Mouse (Mus musculus) MEL (cell line): ENCODE data around the gene D5Ertd579e. TPM values are rescaled to one million over a fixed set of nuclear protein-coding genes. Genes with fewer than 3 reads are reported as not detected.

Experiments used
- DNase-seq: peaks from one replicate; pipeline ENCODE4 v3.0.0; 2011; ENCODE audit warnings: low read depth, low spot score
- H3K27ac ChIP-seq: 2 replicates; pipeline ENCODE4 v1.5.1; 2012; ENCODE audit warnings: low read depth, mild to moderate bottlenecking, control low read depth, low read length, moderate library complexity; ENCODE audit not compliant: control insufficient read depth
- H3K27me3 ChIP-seq, 2 experiments: fragments of 150-350 bp in 1 of 2; sonication (generic) in 1 of 2; 2 replicates each; pipeline ENCODE4 v1.6.1; 2012; ENCODE audit warnings: low read length in 2 of 2, mild to moderate bottlenecking in 2 of 2, improper control_type of control experiment in 1 of 2, moderate library complexity in 1 of 2; ENCODE audit not compliant: insufficient read depth in 2 of 2, control insufficient read depth in 1 of 2
- H3K36me3 ChIP-seq, 2 experiments: 2 replicates each; pipeline ENCODE4 v1.6.1; 2012 to 2014; ENCODE audit warnings: low read length in 2 of 2, improper control_type of control experiment in 1 of 2, inconsistent platforms in 1 of 2, mild to moderate bottlenecking in 1 of 2; ENCODE audit not compliant: insufficient read depth in 2 of 2, control insufficient read depth in 1 of 2
- H3K4me1 ChIP-seq, 2 experiments: fragments of 150-350 bp in 1 of 2; sonication (generic) in 1 of 2; 2 replicates each; pipeline ENCODE4 v1.6.1; 2012; ENCODE audit warnings: low read length in 2 of 2, improper control_type of control experiment in 1 of 2, mild to moderate bottlenecking in 1 of 2; ENCODE audit not compliant: insufficient read depth in 2 of 2, control insufficient read depth in 1 of 2
- H3K4me3 ChIP-seq, 2 experiments: fragments of 150-350 bp in 1 of 2; sonication (generic) in 1 of 2; 2 replicates each; pipeline ENCODE4 v1.5.1; 2012; ENCODE audit warnings: low read depth in 2 of 2, low read length in 2 of 2, mild to moderate bottlenecking in 2 of 2, moderate library complexity in 2 of 2, control low read depth in 1 of 2, improper control_type of control experiment in 1 of 2; ENCODE audit not compliant: control insufficient read depth in 1 of 2, insufficient read depth in 1 of 2
- H3K79me2 ChIP-seq: 2 replicates; pipeline ENCODE4 v1.6.1; 2012; ENCODE audit warnings: mild to moderate bottlenecking, low read length, moderate library complexity; ENCODE audit not compliant: control insufficient read depth, poor library complexity, insufficient read depth
- H3K9ac ChIP-seq: 2 replicates; pipeline ENCODE4 v1.6.1; 2012; ENCODE audit warnings: low read depth, mild to moderate bottlenecking, control low read depth, low read length, moderate library complexity; ENCODE audit not compliant: control insufficient read depth, poor library complexity, severe bottlenecking
- H3K9me3 ChIP-seq: fragments of 150-350 bp; sonication (generic); replicated peaks from 2 replicates; pipeline ENCODE4 v1.6.1; 2012; ENCODE audit warnings: mild to moderate bottlenecking, low read length, improper control_type of control experiment, moderate library complexity; ENCODE audit not compliant: insufficient read depth
- BHLHE40 ChIP-seq: IDR thresholded peaks from 2 replicates; pipeline ENCODE4 v1.6.1; 2012; ENCODE audit warnings: low read depth, mild to moderate bottlenecking, inconsistent platforms, low read length, improper control_type of control experiment, borderline replicate concordance
- CHD1 ChIP-seq: IDR thresholded peaks from 2 replicates; pipeline ENCODE4 v1.6.1; 2012; ENCODE audit warnings: low read depth, mild to moderate bottlenecking, inconsistent platforms, low read length, improper control_type of control experiment
- CHD2 ChIP-seq: IDR thresholded peaks from 2 replicates; pipeline ENCODE4 v1.6.1; 2011; ENCODE audit warnings: low read length, improper control_type of control experiment
- CTCF ChIP-seq, 3 experiments: IDR thresholded peaks in 2 of 3; conservative IDR thresholded peaks in 1 of 3; 2 replicates each; pipeline ENCODE4 v1.5.1; 2011 to 2012; ENCODE audit warnings: low read length in 3 of 3, low read depth in 2 of 3, mild to moderate bottlenecking in 2 of 3, improper control_type of control experiment in 1 of 3, inconsistent platforms in 1 of 3, mixed read lengths in 1 of 3, moderate library complexity in 1 of 3; ENCODE audit not compliant: control insufficient read depth in 1 of 3, insufficient read depth in 1 of 3, poor library complexity in 1 of 3, severe bottlenecking in 1 of 3
- E2F4 ChIP-seq: IDR thresholded peaks from 2 replicates; pipeline ENCODE4 v1.6.1; 2011; ENCODE audit warnings: low read depth, low read length, improper control_type of control experiment, borderline replicate concordance
- ELF1 ChIP-seq: IDR thresholded peaks from 2 replicates; pipeline ENCODE4 v1.6.1; 2014; ENCODE audit warnings: low read depth, mild to moderate bottlenecking, inconsistent platforms, low read length, improper control_type of control experiment, moderate library complexity
- ETS1 ChIP-seq: IDR thresholded peaks from 2 replicates; pipeline ENCODE4 v1.6.1; 2012; ENCODE audit warnings: low read depth, mild to moderate bottlenecking, inconsistent platforms, low read length, improper control_type of control experiment, moderate library complexity
- GATA1 ChIP-seq: IDR thresholded peaks from 2 replicates; pipeline ENCODE4 v1.6.1; 2011; ENCODE audit warnings: low read depth, low read length, improper control_type of control experiment
- HCFC1 ChIP-seq: IDR thresholded peaks from 2 replicates; pipeline ENCODE4 v1.6.1; 2012; ENCODE audit warnings: low read depth, mild to moderate bottlenecking, inconsistent platforms, low read length, improper control_type of control experiment, moderate library complexity
- JUND ChIP-seq: IDR thresholded peaks from 2 replicates; pipeline ENCODE4 v1.6.1; 2011; ENCODE audit warnings: low read depth, mild to moderate bottlenecking, improper control_type of control experiment, low read length
- KAT2A ChIP-seq: conservative IDR thresholded peaks from 2 replicates; pipeline ENCODE4 v1.6.1; 2012; ENCODE audit warnings: low read depth, low read length, improper control_type of control experiment, inconsistent platforms
- MAFK ChIP-seq: IDR thresholded peaks from 2 replicates; pipeline ENCODE4 v1.6.1; 2011; ENCODE audit warnings: low read depth, mild to moderate bottlenecking, low read length, improper control_type of control experiment, borderline replicate concordance
- MAZ ChIP-seq: IDR thresholded peaks from 2 replicates; pipeline ENCODE4 v1.6.1; 2012; ENCODE audit warnings: low read depth, mild to moderate bottlenecking, inconsistent platforms, low read length, improper control_type of control experiment
- MEF2A ChIP-seq: IDR thresholded peaks from 2 replicates; pipeline ENCODE4 v1.6.1; 2014; ENCODE audit warnings: low read depth, mild to moderate bottlenecking, inconsistent platforms, low read length, improper control_type of control experiment; ENCODE audit not compliant: poor library complexity, insufficient replicate concordance, severe bottlenecking; ENCODE audit errors: extremely low read depth
- MXI1 ChIP-seq: IDR thresholded peaks from 2 replicates; pipeline ENCODE4 v1.6.1; 2011; ENCODE audit warnings: mild to moderate bottlenecking, low read depth, low read length, improper control_type of control experiment
- MYB ChIP-seq: IDR thresholded peaks from 2 replicates; pipeline ENCODE4 v1.6.1; 2011; ENCODE audit warnings: mild to moderate bottlenecking, low read depth, low read length, improper control_type of control experiment
- NRF1 ChIP-seq: IDR thresholded peaks from 2 replicates; pipeline ENCODE4 v1.6.1; 2014; ENCODE audit warnings: low read depth, mild to moderate bottlenecking, inconsistent platforms, low read length, improper control_type of control experiment, moderate library complexity; ENCODE audit not compliant: poor library complexity, insufficient read depth, severe bottlenecking
- POLR2A ChIP-seq, 2 experiments: IDR thresholded peaks; 2 replicates each; pipeline ENCODE4 v1.6.1; 2011 to 2012; ENCODE audit warnings: low read length in 2 of 2, mild to moderate bottlenecking in 2 of 2, control low read depth in 1 of 2, improper control_type of control experiment in 1 of 2, low read depth in 1 of 2, moderate library complexity in 1 of 2; ENCODE audit not compliant: control insufficient read depth in 1 of 2, insufficient read depth in 1 of 2, poor library complexity in 1 of 2
- POLR2AphosphoS2 ChIP-seq: IDR thresholded peaks from 2 replicates; pipeline ENCODE4 v1.6.1; 2011; ENCODE audit warnings: low read length, improper control_type of control experiment
- RAD21 ChIP-seq: IDR thresholded peaks from 2 replicates; pipeline ENCODE4 v1.6.1; 2011; ENCODE audit warnings: mild to moderate bottlenecking, low read depth, low read length, improper control_type of control experiment
- SMC3 ChIP-seq: IDR thresholded peaks from 2 replicates; pipeline ENCODE4 v1.6.1; 2011; ENCODE audit warnings: low read depth, low read length, improper control_type of control experiment
- TAL1 ChIP-seq: IDR thresholded peaks from 2 replicates; pipeline ENCODE4 v1.6.1; 2012; ENCODE audit warnings: mild to moderate bottlenecking, inconsistent platforms, low read length, moderate library complexity, mixed read lengths
- TBP ChIP-seq: IDR thresholded peaks from 2 replicates; pipeline ENCODE4 v1.8.0; 2011; ENCODE audit warnings: low read depth, low read length, improper control_type of control experiment
- TCF12 ChIP-seq: IDR thresholded peaks from 2 replicates; pipeline ENCODE4 v1.6.1; 2014; ENCODE audit warnings: low read depth, mild to moderate bottlenecking, inconsistent platforms, low read length, improper control_type of control experiment, moderate library complexity
- UBTF ChIP-seq: IDR thresholded peaks from 2 replicates; pipeline ENCODE4 v1.6.1; 2012; ENCODE audit warnings: low read depth, mild to moderate bottlenecking, inconsistent platforms, low read length, improper control_type of control experiment, moderate library complexity, borderline replicate concordance; ENCODE audit not compliant: insufficient read depth
- USF1 ChIP-seq: IDR thresholded peaks from 2 replicates; pipeline ENCODE4 v1.6.1; 2014; ENCODE audit warnings: low read depth, mild to moderate bottlenecking, inconsistent platforms, low read length, improper control_type of control experiment, moderate library complexity
- USF2 ChIP-seq, 2 experiments: IDR thresholded peaks; 2 replicates each; pipeline ENCODE4 v1.6.1; 2011 to 2012; ENCODE audit warnings: improper control_type of control experiment in 2 of 2, low read length in 2 of 2, borderline replicate concordance in 1 of 2, inconsistent platforms in 1 of 2, low read depth in 1 of 2, mild to moderate bottlenecking in 1 of 2; ENCODE audit not compliant: insufficient read depth in 1 of 2
- ZKSCAN1 ChIP-seq: IDR thresholded peaks from 2 replicates; pipeline ENCODE4 v1.6.1; 2012; ENCODE audit warnings: low read depth, mild to moderate bottlenecking, inconsistent platforms, low read length, improper control_type of control experiment, moderate library complexity
- ZNF384 ChIP-seq: IDR thresholded peaks from 2 replicates; pipeline ENCODE4 v1.6.1; 2012; ENCODE audit warnings: low read depth, mild to moderate bottlenecking, inconsistent platforms, low read length, improper control_type of control experiment
- polyA plus RNA-seq, 2 experiments: library from polyadenylated mRNA; stranded (reverse) in 1 of 2; unstranded in 1 of 2; fragments of >175 nt in 1 of 2; fragments of >200 nt in 1 of 2; gene quantifications; 2 replicates each; pipeline versions ENCODE4 v1.2.1 to v1.2.4; 2012; ENCODE audit warnings: low replicate concordance in 2 of 2, low read depth in 1 of 2; ENCODE audit not compliant: insufficient read length in 2 of 2, insufficient read depth in 1 of 2, missing spikeins in 1 of 2
- total RNA-seq: library from RNA; depleted of rRNA; stranded (reverse); fragments of 300-350 nt; gene quantifications from 2 replicates; pipeline ENCODE4 v1.2.3, GENCODE M21; 2012

Gene D5Ertd579e
- total and polyA plus RNA-seq, 3 experiments, result 15.9 to 31.1 TPM; not detected in 1

- no peaks in the 10 kb centered on the region for H3K27me3 ChIP-seq
- H3K36me3 ChIP-seq, result peaks cover 0 to 10% of the 10 kb centered on the region in 2 experiments; a peak in 2 of 4 replicates
- no peak for DNase-seq
- TF ChIP-seq HCFC1, result no peak
- no peak for TF ChIP-seq E2F4
- no peak for TF ChIP-seq USF1
- no peak for TF ChIP-seq MYB
- TF ChIP-seq CTCF (IDR thresholded peaks at IDR 0.05 in 2 of 3, conservative IDR thresholded peaks at IDR 0.05 in 1 of 3; ENCODE audit: control insufficient read depth in 1 of 3, insufficient read depth in 1 of 3, low read depth in 2 of 3, low read length in 3 of 3, poor library complexity in 1 of 3, severe bottlenecking in 1 of 3), result no peak
- no peak for TF ChIP-seq MAZ
- no peak for TF ChIP-seq TCF12
- no peak for TF ChIP-seq CHD2
- TF ChIP-seq KAT2A, result no peak
- no peak for TF ChIP-seq ZNF384
- TF ChIP-seq POLR2AphosphoS2, result no peak
- TF ChIP-seq ELF1, result no peak
- no peak for TF ChIP-seq RAD21
- no peak for TF ChIP-seq CHD1
- no peak for TF ChIP-seq ZKSCAN1
- no peak for TF ChIP-seq SMC3
- TF ChIP-seq MEF2A, result no peak
- no peak for TF ChIP-seq MXI1
- no peaks in the 10 kb centered on the region for H3K79me2 ChIP-seq
- peaks cover 2 to 9% of the 10 kb centered on the region in 2 experiments; a peak in 2 of 4 replicates for H3K4me1 ChIP-seq
- H3K9me3 ChIP-seq, result no peaks in the 10 kb centered on the region
- H3K27ac ChIP-seq, result no peak overlapping the region
- H3K4me3 ChIP-seq, result no peak overlapping the region
- H3K9ac ChIP-seq, result no peak overlapping the region
These were observed 127.7 kb downstream of the D5Ertd579e start for GRCm38 (mm10) chr5:36568118-36568517.

GRCm38 (mm10) chr5:36567627-36568026 lies 128.2 kb downstream of the D5Ertd579e start:
- H3K36me3 ChIP-seq, result peaks cover 0 to 9% of the 10 kb centered on the region in 2 experiments; a peak in 2 of 4 replicates
- peaks cover 0 to 11% of the 10 kb centered on the region in 2 experiments; a peak in 3 of 4 replicates for H3K4me1 ChIP-seq
- H3K27ac ChIP-seq, result no peak overlapping the region

More at GRCm38 (mm10) chr5:36567627-36568026, 128.2 kb downstream of the D5Ertd579e start:
- no peak overlapping the region for H3K9ac ChIP-seq
- no peak for DNase-seq
- H3K27me3 ChIP-seq, result no peaks in the 10 kb centered on the region
- H3K9me3 ChIP-seq, result no peaks in the 10 kb centered on the region
- TF ChIP-seq E2F4, result no peak
- TF ChIP-seq USF2 (IDR thresholded peaks at IDR 0.05; ENCODE audit: borderline replicate concordance in 1 of 2, insufficient read depth in 1 of 2, low read depth in 1 of 2, low read length in 2 of 2), result no peak
- no peak for TF ChIP-seq POLR2A (IDR thresholded peaks at IDR 0.05; ENCODE audit: control insufficient read depth in 1 of 2, insufficient read depth in 1 of 2, low read depth in 1 of 2, low read length in 2 of 2, poor library complexity in 1 of 2)
- no peak for TF ChIP-seq ETS1
- no peak for TF ChIP-seq NRF1
- TF ChIP-seq RAD21, result no peak
- no peak for TF ChIP-seq MAFK
- TF ChIP-seq KAT2A, result no peak
- no peak for TF ChIP-seq MXI1
- no peak for TF ChIP-seq BHLHE40
- TF ChIP-seq JUND, result no peak
- no peak for TF ChIP-seq GATA1
- TF ChIP-seq ZKSCAN1, result no peak
- TF ChIP-seq CTCF (IDR thresholded peaks at IDR 0.05 in 2 of 3, conservative IDR thresholded peaks at IDR 0.05 in 1 of 3; ENCODE audit: control insufficient read depth in 1 of 3, insufficient read depth in 1 of 3, low read depth in 2 of 3, low read length in 3 of 3, poor library complexity in 1 of 3, severe bottlenecking in 1 of 3), result no peak
- TF ChIP-seq ZNF384, result no peak
- no peak for TF ChIP-seq UBTF
- TF ChIP-seq TAL1, result no peak
- no peak for TF ChIP-seq TBP
- no peak for TF ChIP-seq MAZ
- no peak for TF ChIP-seq POLR2AphosphoS2
- H3K4me3 ChIP-seq, result no peak overlapping the region
- no peaks in the 10 kb centered on the region for H3K79me2 ChIP-seq
